Mouse (Mus musculus): ENCODE data around the gene Ppara. TPM values are rescaled to one million over a fixed set of nuclear protein-coding genes. Genes with fewer than 3 reads are reported as not detected.

The Ppara gene
- total RNA-seq, 2 experiments from 2014 or later = not detected

DNA sequence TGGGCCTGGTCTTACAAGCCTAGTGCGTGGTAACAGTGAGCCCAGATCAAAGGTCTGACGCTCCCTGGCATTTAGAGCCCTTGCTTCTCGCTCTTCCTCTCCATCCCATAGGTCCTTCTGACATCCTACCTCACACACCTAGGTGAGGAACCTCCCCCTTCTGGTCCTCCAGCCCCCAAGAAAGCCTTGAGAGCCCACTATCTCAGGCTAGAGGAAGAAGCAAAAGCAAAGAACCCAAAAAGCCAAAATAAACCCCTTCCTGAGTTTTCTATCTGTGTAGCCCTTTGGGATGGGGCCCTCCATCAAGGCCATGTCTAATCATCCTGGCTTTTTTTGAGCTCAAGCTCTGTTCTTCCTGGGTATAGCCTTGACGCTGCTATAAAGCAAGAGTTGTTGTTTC, 53.3 kb downstream of the Ppara start:
- ATAC-seq (replicated peaks; ENCODE audit: low FRiP score, poor library complexity, severe bottlenecking) = no peak

DNA sequence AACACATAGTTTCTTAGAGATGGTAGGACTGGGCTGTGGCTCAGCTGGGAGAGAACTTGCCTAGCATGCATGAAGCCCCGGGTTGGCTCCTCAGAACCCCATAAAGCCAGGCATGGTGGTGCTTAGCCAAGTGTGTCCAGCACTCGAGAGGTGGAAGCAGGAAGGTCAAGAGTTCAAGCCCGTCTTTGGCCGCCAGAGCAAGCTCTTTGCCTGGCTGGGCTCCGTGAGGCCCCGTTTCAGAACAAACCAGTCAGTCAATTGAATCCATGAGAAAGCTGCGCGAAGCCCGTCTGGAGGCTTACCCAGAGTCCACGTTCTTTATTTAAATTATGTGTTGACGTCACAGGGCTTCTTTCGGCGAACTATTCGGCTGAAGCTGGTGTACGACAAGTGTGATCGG, 53.9 kb downstream of the Ppara start:
- ATAC-seq (replicated peaks; ENCODE audit: low FRiP score, poor library complexity, severe bottlenecking) = no peak

DNA sequence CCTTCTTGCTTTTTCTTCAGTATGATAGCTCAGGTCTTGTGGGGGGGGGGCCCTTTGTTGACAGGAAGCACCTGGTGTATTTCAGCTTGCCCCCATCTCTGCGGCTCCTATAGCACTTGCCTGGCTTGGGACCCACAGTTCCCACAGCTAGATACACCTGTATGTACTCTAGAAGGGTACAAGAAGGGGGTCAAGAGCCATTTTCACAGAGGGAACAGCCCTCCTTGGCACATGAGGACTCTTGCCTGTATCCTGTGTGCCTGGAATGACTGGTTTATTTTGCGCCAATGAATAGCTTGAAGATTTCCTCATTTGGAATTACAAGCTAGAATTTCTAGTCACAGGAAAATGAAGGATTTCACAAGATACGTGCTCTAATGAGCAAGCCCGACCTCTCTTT, 56.7 kb downstream of the Ppara start:
- ATAC-seq (replicated peaks; ENCODE audit: low FRiP score, poor library complexity, severe bottlenecking) = no peak

DNA sequence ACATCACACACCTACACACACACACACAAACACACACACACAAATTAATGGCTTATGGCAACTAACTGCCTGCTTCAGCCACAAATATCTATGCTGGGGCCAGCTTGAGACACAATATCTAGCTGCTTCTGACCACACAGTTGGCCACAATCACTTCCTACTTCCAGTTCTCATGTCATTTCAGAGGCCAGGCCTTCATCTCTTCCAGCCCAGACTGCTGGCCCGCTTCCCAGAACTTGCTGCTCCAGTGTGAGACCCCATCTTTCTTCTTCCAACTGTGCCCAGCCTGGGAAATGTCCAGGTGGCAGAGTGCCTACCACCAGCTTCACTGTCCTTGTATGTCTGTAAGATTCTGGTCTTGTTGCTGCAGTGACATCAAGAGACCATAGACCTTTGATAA, 58.0 kb downstream of the Ppara start:
- ATAC-seq (replicated peaks; ENCODE audit: low FRiP score, poor library complexity, severe bottlenecking) = no peak

DNA sequence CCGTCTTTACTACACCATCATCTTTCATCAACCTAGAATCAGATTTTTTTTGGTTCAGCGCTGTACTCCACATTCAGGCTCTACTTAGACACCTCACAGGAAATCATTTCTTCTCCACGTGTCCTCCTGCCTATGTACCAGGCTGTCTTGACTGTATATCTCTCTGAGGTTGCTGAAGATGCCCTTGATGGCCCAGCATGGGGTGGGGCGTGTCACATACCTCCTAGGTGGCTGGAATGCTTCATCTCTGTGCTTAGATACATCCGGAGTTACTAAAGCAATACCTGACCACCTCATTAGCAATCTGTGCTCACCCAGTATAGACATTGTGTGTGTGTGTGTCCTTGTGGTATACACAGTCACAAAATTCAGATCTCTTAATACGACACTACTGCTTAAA, 60.7 kb downstream of the Ppara start:
- ATAC-seq (replicated peaks; ENCODE audit: low FRiP score, poor library complexity, severe bottlenecking) = no peak

DNA sequence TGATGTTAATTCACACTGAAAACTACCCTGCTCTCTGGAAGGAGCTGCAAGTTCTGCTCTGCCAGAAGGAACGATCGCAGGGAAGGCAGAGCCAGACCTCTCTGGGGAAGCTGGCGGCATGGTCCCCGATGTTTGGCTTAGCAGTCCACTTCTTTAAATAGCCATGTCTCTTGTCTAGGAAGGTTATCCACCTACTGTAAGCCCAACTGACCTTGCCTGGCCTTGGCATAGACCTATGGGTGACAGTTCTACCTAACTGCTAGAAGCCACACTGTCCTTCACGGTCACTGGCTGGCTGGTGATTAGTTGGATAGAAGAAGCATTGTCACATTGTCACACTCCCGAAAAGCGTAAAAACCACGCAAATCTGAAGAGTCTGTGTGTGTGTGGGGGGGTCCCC, 63.9 kb downstream of the Ppara start:
- ATAC-seq (replicated peaks; ENCODE audit: low FRiP score, poor library complexity, severe bottlenecking) = no peak

DNA sequence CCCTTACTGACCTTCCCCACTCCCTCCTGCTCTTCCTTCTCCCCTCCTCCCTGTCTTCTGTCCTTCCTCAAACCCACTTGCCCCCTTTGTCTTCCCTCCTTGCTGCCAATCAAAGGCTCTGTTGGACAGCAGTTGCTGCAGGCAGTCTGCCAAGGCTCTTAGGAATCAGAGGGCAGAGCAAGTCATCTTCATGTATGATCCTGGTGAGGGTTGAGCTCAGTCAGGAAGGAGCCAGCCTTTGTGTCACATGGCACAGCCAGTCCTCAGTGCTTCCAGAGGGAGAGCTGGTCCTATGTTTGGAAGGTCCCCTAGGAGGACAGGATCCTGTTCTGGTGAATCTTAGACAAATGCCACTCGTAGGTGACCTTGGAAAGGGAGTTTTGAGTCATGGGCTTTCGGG, 68.1 kb downstream of the Ppara start:
- ATAC-seq (replicated peaks; ENCODE audit: low FRiP score, poor library complexity, severe bottlenecking) = no peak

DNA sequence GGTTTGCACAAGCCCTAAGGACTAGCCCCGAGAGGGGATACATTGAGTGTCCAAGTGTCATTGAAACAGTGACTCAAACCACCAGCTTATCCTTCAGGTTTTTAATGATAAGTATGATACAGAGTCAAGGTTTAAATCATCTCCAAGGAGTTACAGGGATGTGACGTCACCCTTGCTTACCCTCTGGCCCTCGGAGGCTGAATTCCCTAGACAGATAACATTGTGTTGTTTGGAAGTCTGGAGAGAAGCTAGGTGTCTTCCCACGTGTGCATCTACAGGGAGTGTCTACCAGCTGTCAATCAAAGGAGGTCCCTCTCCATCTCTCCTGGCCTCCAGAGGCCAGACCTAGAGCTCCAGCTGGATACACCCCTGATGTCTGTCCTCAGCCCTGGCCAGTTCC, 72.1 kb downstream of the Ppara start:
- no peak for ATAC-seq (replicated peaks; ENCODE audit: low FRiP score, poor library complexity, severe bottlenecking)

DNA sequence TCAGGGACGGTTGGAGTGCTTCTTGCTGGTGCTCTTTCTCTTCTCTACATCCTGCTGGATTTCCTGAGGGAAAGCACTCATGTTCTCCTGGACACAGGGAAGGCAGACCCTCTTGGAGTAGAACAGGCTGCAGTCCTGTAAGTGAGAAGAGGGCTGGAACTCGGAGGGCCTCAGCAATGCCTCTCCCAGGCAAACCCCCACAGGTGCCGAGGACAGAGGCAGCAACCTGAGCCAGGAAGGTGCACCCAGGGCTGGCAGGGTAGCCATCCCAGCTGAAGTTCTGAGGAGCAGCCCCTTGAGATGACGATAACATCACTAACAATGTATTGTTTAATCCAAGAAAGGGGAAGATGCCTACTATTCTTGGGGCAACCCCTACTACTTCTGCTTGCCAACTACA, 72.6 kb downstream of the Ppara start:
- ATAC-seq (replicated peaks; ENCODE audit: low FRiP score, poor library complexity, severe bottlenecking) = no peak

DNA sequence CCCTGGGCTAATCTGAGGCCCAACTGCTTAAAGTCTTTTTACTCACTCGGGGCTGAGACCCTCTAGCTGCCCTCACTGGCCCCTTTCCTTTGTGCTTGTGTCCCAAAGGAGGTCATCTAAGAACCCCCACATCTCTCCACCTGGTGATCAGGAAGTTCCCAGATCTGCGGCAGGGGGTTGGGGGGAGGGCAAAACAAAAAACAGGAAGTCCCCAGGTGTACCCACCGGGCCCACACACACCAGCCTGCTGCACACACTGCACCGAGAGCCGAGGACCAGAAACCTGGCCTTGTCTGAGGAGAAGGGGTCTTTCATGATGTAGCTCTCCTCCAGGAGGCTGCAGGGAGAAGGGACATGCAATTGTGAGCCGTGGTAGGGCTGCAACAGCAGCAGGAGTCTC, 73.2 kb downstream of the Ppara start:
- ATAC-seq (replicated peaks; ENCODE audit: low FRiP score, poor library complexity, severe bottlenecking) = no peak

DNA sequence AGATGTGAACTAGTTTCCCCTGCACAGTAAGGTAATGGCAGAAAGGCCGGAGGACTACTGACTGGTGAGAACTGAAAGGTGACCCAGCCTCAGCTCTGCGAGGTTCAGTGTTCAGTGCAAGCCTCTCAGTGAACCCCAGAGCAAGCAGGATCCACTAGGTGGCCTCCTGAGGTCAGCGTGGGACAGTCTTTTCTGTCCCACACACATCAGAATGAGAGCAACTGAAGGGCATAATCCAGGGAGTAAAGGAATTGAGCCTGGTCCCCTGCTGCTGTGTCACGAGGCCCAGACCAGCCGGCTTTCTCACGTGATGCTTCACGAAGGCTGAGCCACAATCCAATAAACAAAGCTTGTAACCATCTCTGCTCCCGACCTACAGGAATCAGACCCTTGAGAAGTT, 73.7 kb downstream of the Ppara start:
- no peak for ATAC-seq (replicated peaks; ENCODE audit: low FRiP score, poor library complexity, severe bottlenecking)

DNA sequence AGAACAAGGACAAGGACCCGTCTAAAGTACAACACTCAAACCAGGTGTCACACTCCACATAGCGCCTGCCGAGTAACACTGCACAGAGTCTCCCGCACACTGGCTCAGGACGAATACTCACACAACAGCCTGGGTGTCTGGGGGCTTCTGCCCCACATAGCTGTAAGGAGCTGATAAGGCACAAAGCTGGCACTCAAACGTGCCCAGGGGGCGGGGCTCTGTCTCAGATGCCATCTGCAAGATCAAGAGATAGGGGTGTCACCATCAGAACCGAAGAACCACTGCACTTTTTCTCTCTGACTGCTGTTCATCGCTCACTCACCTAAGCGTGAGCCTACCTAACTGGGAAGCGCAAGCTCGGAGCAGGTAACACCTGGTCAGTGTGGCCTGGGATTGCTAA, 74.3 kb downstream of the Ppara start:
- ATAC-seq (replicated peaks; ENCODE audit: low FRiP score, poor library complexity, severe bottlenecking) = no peak

DNA sequence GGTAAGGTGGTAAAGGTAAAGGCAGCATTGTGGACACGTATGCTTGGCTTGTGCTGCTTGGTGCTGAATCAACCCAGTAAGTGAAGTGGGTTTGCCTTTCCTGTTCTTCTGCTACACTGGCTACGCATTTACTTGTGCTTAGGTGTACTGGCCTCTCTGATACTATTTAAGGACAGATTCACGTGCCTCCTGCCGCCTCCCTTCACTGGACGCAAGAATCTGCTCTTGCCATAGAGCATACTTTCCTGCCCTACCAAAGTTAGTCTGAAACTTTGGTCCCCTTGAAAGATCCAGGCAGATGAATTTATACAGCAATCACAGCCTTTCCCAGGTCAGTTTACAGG, 75.7 kb downstream of the Ppara start:
- ATAC-seq (replicated peaks; ENCODE audit: low FRiP score, poor library complexity, severe bottlenecking) = no peak

DNA sequence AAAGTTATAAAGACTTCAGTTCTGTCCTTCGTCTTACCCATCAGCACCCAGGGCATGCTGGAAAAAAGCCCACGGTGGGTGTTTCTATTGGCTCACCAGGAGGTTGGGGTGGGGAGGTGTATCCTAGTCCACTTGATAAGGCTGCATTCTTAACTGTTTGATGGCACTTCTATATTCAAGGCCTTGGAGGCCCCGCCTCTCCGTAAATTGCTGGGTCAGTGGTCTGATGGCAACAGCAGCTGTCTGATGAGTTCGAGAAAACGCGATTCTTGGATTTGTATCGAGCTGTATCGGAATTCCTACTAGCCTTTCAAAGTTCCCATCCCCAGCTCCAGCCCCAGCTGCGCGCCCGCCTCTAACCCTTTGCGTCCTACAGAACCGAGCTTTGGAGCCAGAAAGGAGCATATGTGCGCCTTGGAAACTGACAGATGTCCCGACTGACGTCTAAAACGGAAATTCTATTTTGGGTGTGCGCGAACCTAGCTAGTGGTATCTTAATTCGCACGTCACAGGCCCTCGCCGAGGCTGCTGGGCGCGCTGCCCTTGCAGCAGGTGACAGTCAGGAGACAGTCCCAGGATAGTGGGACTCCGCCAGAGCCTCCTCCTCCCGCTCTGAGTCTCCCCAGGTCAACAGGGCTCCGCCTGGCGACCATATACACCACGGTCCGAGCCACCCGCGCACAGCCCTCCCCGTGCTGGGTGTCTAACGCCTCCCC, 76.2 kb downstream of the Ppara start:
- peak; percentile 82 for ATAC-seq (replicated peaks; ENCODE audit: low FRiP score, poor library complexity, severe bottlenecking)

DNA sequence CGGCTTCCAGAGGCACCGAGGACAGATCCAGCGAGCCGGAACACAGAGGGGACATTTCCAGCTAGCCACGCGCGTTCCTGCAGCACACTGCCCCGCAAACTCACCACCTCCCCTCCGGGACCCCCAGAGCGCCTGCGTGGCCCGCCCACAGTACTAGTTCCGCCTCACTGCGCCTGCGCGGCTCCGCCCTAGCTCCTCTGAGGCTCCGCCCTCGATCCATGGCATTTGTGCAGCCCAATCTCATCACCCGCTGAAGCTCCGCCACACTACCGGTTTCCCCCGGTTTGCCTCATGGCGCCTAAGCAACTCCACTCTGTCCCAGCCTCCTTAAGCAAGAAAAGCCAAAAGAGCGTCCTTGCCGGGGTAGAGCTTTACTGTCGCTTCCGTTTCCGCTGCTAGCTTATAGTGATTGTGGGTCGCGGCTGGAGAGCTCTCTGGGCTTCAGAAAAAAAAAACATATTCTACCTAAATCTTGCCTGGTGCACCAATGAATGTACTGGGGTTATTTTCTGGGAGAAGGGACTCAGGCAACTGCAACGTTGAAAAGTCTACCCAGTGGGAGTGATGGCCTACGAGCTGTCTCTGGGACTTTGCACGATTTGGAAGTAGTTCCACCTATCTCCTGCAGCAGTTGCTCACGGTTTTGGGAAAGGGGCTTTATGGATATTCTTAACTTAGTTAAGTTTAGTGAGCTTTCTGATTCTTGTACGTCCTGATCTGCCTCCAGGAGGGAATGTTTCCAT, 76.9 kb downstream of the Ppara start, which contains the start of gene Cdpf1:
Cdpf1 (minus strand) TSS at position 163 of the 743 bp plus-strand sequence.
- ATAC-seq (replicated peaks; ENCODE audit: low FRiP score, poor library complexity, severe bottlenecking) = peak; percentile 91

DNA sequence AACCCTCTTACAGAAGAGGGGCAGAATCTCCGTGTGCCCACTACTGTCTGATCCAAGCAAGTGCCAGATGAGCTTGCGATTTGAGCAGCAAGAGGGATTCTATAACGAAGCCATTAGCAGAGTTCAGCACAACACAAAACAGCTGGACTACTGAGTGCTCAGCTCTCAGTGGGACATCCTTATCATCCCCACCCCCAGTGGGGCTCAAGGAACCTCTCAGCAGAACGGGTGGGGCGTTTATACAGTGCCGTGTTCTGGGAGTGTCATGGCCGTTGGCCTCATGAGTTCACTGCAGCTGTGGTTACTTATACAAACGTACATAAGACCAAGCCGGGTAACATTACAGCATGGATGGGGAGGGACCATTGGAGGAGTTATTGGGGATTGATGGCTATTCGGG, 78.6 kb downstream of the Ppara start:
- ATAC-seq (replicated peaks; ENCODE audit: low FRiP score, poor library complexity, severe bottlenecking) = no peak

DNA sequence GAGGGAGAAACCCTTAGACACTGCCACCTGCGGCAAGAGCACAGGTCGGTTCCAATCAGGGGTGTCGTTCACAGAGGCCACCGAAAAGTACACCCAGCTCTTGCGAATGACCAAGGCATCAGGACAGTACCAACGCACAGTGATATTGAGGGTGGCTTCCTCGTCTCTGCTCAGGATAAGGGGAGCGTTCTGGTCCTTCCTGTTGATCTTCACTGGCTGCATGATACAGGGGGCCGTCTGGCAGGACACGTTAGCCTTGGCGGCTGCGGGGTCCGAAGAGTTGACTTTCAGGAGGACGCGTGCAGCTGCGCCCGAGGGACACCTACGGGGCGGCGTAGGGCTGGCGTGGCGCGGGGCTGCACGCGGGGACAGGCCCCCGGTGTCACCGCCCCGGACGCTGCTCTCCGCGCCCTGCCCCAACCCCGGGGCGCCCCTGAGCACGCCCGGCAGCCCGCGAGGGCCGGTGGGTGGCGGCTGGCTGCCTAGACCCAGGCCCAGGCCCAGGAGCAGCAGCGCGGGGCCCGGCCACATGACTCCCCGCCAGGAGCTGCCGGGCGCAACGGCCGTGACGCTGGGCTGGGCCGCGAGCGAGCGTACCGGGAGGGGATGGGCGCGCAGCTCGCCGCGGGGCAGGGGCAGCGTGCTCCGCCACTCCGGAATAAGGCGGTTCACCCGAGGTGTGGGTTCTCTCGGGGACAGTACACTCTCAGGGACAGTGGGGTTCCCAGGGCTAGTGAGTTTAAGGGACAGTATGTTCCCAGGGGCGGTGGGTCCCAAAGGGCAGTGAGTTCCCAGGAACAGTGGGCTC, 86.6 kb downstream of the Ppara start, which contains the start of gene Pkdrej:
Pkdrej (minus strand) TSS at position 532 of the 808 bp plus-strand sequence.
- no peak for ATAC-seq (replicated peaks; ENCODE audit: low FRiP score, poor library complexity, severe bottlenecking)

DNA sequence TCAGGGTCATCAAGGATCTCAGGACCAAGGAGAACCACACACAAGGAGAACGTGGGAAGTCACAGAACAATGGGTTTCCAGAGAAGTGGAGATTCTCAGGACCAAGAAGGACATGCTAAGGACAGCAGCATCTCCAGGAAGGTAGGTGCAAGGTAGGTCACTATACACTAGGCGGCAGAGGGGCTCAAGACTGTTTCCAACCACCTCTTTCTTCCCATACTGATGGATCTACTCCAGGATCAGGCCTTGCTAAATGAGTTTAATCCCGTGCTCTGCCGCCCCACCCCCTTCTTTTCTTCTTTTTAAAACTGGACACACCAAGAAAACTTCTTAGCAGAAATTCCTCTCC, 87.2 kb downstream of the Ppara start:
- ATAC-seq (replicated peaks; ENCODE audit: low FRiP score, poor library complexity, severe bottlenecking) = no peak

DNA sequence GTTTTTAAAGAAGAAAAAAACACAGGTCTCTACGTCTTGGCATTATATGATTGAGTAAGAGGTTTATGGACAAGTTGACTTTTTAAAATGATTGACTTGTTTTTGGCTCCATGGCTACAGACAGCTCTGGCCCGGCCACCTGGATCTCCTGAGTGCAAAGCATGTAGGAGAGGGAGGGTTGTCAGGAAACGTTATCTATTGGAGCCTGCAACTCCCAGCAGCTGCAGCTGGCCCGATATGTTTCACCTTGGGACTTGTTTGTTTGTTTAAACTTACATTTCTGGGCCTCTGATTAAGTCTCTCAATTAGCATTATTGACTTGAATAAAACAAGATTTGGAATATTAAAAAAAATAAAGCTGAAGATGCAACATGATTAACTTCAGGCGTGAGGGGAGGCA, 91.9 kb downstream of the Ppara start:
- ATAC-seq (replicated peaks; ENCODE audit: low FRiP score, poor library complexity, severe bottlenecking) = peak; percentile 82

DNA sequence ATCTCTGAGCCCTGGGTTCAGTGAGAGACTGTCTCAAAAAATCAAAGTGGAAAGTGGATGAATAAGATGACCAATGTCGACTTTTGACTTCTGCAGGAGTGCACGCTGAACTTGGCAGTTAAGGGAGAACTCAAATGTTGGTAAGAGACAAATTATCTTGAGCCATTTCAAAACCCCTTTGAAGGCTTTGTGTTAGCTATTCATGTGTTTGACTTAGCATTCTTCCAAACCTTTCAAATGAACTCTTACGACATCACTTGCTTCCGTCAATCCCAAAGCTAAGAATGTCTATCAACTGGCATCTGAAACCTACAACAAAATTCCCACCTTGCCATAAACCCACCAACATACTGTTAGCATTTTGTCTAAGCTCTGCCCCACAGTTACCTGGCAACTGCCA, 93.3 kb downstream of the Ppara start:
- ATAC-seq (replicated peaks; ENCODE audit: low FRiP score, poor library complexity, severe bottlenecking) = no peak

DNA sequence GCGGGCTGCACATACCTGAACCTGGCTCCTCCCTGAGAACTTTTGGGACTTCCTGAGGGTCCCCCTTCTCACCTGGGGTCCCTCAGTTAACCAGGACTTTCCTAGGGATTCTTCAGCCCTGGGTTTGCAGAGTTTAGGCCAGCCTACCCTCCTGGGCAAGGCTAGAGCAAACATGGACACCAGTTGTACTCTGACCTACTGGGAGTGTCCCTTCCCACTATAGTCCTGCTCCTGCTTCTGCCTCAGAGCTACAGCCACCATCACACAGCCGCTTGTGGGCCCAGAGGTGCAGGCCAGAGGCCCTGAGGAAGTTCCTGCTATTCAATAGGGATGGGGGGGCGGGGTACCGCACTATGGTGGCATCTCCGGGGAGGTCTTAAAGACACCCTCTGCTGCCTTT, 94.7 kb downstream of the Ppara start:
- ATAC-seq (replicated peaks; ENCODE audit: low FRiP score, poor library complexity, severe bottlenecking) = no peak
